Mouse (Mus musculus) embryonic facial prominence, embryonic 14.5 days (tissue): Measurements from ENCODE around the gene Uggt1. TPM values are rescaled to one million over a fixed set of nuclear protein-coding genes. Genes with fewer than 3 reads are reported as not detected.

Experiments used
- ATAC-seq: fragments of 200-750 bp; cut with Nextera tagmentation; 2 replicates; pipeline ENCODE4 v1.8.0; 2017; ENCODE audit warnings: low read depth, moderate number of reproducible peaks, moderate TSS enrichment
- DNase-seq: peaks from one replicate; pipeline ENCODE4 v3.0.0-alpha.2; 2015; ENCODE audit warnings: low spot score
- H3K27ac ChIP-seq: fragments of 300-500 bp; sonication (generic); replicated peaks from 2 replicates; pipeline ENCODE4 v1.5.1; 2014; ENCODE audit warnings: low read depth, mild to moderate bottlenecking, low read length, moderate library complexity
- H3K27me3 ChIP-seq: fragments of 300-500 bp; sonication (generic); replicated peaks from 2 replicates; pipeline ENCODE4 v1.6.1; 2014; ENCODE audit warnings: low read length; ENCODE audit not compliant: control insufficient read depth, insufficient read depth
- H3K36me3 ChIP-seq: fragments of 300-500 bp; sonication (generic); 2 replicates; pipeline ENCODE4 v1.6.1; 2014; ENCODE audit warnings: low read length, mixed read lengths; ENCODE audit not compliant: control insufficient read depth, insufficient read depth
- H3K4me1 ChIP-seq: fragments of 300-500 bp; sonication (generic); 2 replicates; pipeline ENCODE4 v1.6.1; 2014; ENCODE audit warnings: antibody characterized with exemption, low read length; ENCODE audit not compliant: control insufficient read depth, insufficient read depth
- H3K4me2 ChIP-seq: fragments of 300-500 bp; sonication (generic); 2 replicates; pipeline ENCODE4 v1.6.1; 2014; ENCODE audit warnings: low read depth, mild to moderate bottlenecking, low read length, moderate library complexity, mixed read lengths
- H3K4me3 ChIP-seq: fragments of 300-500 bp; sonication (generic); 2 replicates; pipeline ENCODE4 v1.5.1; 2014; ENCODE audit warnings: low read depth, mild to moderate bottlenecking, low read length
- H3K9ac ChIP-seq: fragments of 300-500 bp; sonication (generic); 2 replicates; pipeline ENCODE4 v1.6.1; 2014; ENCODE audit warnings: low read depth, mild to moderate bottlenecking, low read length, moderate library complexity, mixed read lengths
- H3K9me3 ChIP-seq: fragments of 300-500 bp; sonication (generic); 2 replicates; pipeline ENCODE4 v1.6.1; 2016; ENCODE audit warnings: low read length; ENCODE audit not compliant: control insufficient read depth
- WGBS: fragments of 180-500 bp; shearing (Covaris S2); extraction: QIAGEN DNeasy Blood & Tissue Kit; methylation state at CpG from one replicate; pipeline ENCODE4 v1.1.7; 2014; 5-methylcytosine and 5-hydroxymethylcytosine counted together
- polyA plus RNA-seq: library from polyadenylated mRNA; unstranded; fragments of >200 nt; fragmentation: Nextera tagmentation; extraction: Ambion mirVana; gene quantifications from 2 replicates; pipeline ENCODE4 v1.2.1, GENCODE M21; 2014

Gene Uggt1
- polyA plus RNA-seq, result 71.2 and 74.1 TPM in 2 replicates

DNA sequence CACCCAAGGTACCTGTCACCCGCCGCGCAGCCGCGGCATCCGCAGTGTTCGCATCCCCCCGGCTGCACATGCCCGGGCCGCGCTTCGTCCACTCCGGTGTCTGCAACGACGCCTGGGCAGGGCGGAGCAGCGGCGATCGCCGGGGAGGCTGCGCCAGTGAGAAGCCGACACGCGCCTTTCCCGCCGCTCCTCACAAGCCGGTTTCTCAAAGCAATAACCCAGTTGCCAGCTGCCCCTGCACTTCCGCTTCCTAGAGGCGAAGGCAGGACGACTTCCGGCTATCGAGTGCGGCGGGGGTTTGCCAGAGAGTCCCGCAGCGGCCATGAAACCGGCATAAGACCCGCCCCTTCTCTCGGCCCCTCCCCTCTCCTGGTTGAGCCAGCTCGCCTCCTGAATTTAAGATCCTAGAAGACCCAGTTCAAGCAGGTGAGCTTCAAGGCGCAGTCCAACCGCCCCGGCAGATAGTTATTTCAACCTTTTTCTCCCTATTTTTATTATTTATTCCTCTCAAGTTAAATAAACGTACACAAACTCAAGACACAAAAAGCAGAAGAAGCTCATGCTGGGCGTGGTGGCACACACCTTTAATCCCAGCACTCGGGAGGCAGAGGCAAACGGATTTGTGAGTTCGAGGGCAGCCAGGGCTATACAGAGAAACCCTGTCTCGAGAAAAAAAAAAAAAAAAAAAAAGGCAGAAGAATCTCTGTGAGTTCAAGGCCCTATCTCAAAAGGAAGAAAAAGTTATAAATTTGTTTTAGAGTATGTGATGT, at the start of gene Uggt1:
Uggt1 (minus strand) TSS at position 663 of the 770 bp plus-strand sequence.
- H3K27ac ChIP-seq, result peak within 1 kb of the TSS; percentile 79
- no peaks in the 10 kb centered on the region for H3K27me3 ChIP-seq
- ATAC-seq, result peak; percentile 98
- peak within 1 kb of the TSS; percentile 59 for H3K4me2 ChIP-seq
- H3K9me3 ChIP-seq, result no peaks in the 10 kb centered on the region
- WGBS, result 3% methylated on average over 37 of the region's 49 CpGs
- peak within 1 kb of the TSS; percentile 84 for H3K9ac ChIP-seq
- peak; percentile 98 for DNase-seq
- H3K4me1 ChIP-seq, result peaks cover 11% of the 10 kb centered on the region
- no peaks in the 10 kb centered on the region for H3K36me3 ChIP-seq
- H3K4me3 ChIP-seq, result peak within 1 kb of the TSS; percentile 77

- Histone ChIP-seq H3K9ac (no peak overlapping the region), H3K4me1 (no peaks in the 10 kb centered on the region), H3K36me3 (no peaks in the 10 kb centered on the region), H3K27me3 (peaks cover 6% of the 10 kb centered on the region; the same call in 1 of the 2 replicates), H3K4me3 (no peak overlapping the region), H3K9me3 (no peaks in the 10 kb centered on the region), H3K4me2 (no peak overlapping the region), H3K27ac (no peak overlapping the region)
- 91% methylated on average over 8 of the region's 8 CpGs for WGBS
- ATAC-seq, result no peak
- DNase-seq, result no peak
Measured at GRCm38 (mm10) chr1:36293470-36293869, 49.0 kb upstream of the Uggt1 start.

- H3K27ac ChIP-seq, result no peak overlapping the region
- DNase-seq, result no peak
- H3K9me3 ChIP-seq, result no peaks in the 10 kb centered on the region
- H3K4me3 ChIP-seq, result no peak overlapping the region
- WGBS, result 83% methylated on average over 6 of the region's 6 CpGs
- H3K27me3 ChIP-seq, result no peaks in the 10 kb centered on the region
- no peaks in the 10 kb centered on the region for H3K36me3 ChIP-seq
- H3K4me1 ChIP-seq, result no peaks in the 10 kb centered on the region
- no peak for ATAC-seq
- no peak overlapping the region for H3K9ac ChIP-seq
- no peak overlapping the region for H3K4me2 ChIP-seq
Measured at GRCm38 (mm10) chr1:36281849-36282248, 37.3 kb upstream of the Uggt1 start.

DNA sequence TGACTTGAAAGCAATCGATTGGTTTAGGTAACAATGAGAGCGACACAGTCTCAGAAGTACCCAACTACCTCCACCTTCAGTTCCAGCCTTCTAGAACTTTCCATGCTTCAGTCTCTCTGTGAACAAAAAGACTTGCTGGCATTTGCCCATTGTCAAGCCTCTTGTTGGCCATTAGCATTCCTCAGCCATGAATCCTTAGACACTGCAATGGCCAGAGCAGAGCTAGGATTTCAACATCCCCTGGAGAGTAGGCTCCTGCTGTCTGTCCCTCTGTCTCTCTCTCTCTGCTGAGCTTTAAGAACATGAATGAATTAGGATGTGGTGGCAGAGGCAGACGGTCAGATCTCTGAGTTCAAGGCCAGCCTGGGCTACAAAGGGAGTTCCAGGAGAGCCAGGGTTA, 36.4 kb upstream of the Uggt1 start:
- H3K4me3 ChIP-seq, result no peak overlapping the region
- no peaks in the 10 kb centered on the region for H3K4me1 ChIP-seq
- WGBS, result 84% methylated on average over 3 of the region's 3 CpGs
- no peaks in the 10 kb centered on the region for H3K9me3 ChIP-seq
- H3K4me2 ChIP-seq, result no peak overlapping the region
- ATAC-seq (no peak), DNase-seq (no peak)
- H3K27me3 ChIP-seq, result no peaks in the 10 kb centered on the region
- H3K36me3 ChIP-seq, result no peaks in the 10 kb centered on the region
- no peak overlapping the region for H3K9ac ChIP-seq
- no peak overlapping the region for H3K27ac ChIP-seq

DNA sequence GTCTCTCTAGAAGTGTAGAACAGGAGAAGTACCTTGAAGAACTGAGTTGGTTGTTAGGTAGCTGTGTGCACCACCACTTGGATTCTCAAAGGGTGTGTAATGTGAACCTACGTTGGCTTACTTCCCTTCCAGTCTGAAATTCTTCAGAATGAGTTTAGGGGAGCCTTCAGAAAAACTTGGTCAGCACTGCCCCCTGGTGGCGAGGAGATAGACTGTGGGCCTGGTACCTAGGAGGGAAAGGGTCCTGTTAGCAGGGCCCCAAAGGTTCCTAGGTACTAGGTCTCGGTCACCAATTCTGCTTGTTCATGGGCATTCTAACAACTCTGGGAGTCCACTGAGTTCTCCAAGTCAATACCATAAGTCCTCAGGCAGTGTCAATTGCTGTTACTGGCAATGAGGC, 34.7 kb upstream of the Uggt1 start:
- Histone ChIP-seq H3K9ac (no peak overlapping the region), H3K27me3 (no peaks in the 10 kb centered on the region), H3K4me3 (no peak overlapping the region), H3K4me1 (no peaks in the 10 kb centered on the region), H3K27ac (no peak overlapping the region), H3K4me2 (no peak overlapping the region), H3K9me3 (no peaks in the 10 kb centered on the region), H3K36me3 (no peaks in the 10 kb centered on the region)
- peak; percentile 68 for ATAC-seq
- WGBS, result 13% methylated on average over 3 of the region's 3 CpGs
- DNase-seq, result peak; percentile 86

- WGBS, result 25% methylated on average over 7 of the region's 7 CpGs
- Histone ChIP-seq H3K36me3 (no peaks in the 10 kb centered on the region), H3K9ac (no peak overlapping the region), H3K9me3 (no peaks in the 10 kb centered on the region), H3K4me1 (no peaks in the 10 kb centered on the region), H3K27me3 (no peaks in the 10 kb centered on the region), H3K4me2 (no peak overlapping the region), H3K4me3 (no peak overlapping the region), H3K27ac (no peak overlapping the region)
- ATAC-seq, result peak; percentile 9; the same call in 1 of the 2 replicates
- peak; percentile 28 for DNase-seq
Measured at GRCm38 (mm10) chr1:36277267-36278060, 32.9 kb upstream of the Uggt1 start.

DNA sequence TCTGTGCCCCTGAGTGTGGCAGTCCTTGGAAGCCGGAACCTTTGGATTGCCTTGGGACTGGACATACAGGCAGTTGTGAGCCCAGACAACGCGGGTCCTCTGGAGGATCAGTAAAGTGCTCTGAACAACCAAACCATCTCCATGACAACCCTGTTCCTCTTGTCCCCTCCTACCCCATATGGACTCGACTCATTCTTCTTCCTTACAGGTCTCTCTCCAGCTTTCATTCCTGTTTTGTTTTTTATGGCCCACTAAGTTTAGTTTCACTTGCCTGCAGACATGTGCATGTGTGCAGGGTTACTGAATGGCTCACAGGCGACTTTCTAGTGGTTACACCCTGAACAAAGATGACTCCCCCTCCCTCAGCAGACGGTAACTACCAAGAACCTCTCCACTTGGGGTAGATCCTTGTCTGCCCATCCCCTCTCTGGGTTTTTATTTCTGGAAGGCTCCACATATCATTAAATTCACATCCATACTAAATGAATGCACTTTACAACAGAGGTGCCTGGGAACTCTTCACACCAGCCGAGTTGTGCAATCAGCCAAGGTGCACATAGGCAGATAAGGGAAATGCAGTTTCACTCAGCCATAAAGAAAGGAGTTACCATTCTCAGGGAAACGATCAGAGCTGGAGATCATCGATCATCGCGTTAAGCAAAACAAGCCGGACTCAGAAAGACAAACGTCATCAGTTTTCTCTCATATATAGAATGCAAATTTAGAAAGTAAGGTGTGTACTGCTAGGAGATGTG, 31.3 kb upstream of the Uggt1 start:
- no peak overlapping the region for H3K4me3 ChIP-seq
- H3K4me1 ChIP-seq, result no peaks in the 10 kb centered on the region
- H3K36me3 ChIP-seq, result no peaks in the 10 kb centered on the region
- no peak overlapping the region for H3K27ac ChIP-seq
- WGBS, result 76% methylated on average over 13 of the region's 13 CpGs
- H3K9me3 ChIP-seq, result no peaks in the 10 kb centered on the region
- DNase-seq (no peak), ATAC-seq (no peak)
- no peak overlapping the region for H3K4me2 ChIP-seq
- no peak overlapping the region for H3K9ac ChIP-seq
- no peaks in the 10 kb centered on the region for H3K27me3 ChIP-seq

DNA sequence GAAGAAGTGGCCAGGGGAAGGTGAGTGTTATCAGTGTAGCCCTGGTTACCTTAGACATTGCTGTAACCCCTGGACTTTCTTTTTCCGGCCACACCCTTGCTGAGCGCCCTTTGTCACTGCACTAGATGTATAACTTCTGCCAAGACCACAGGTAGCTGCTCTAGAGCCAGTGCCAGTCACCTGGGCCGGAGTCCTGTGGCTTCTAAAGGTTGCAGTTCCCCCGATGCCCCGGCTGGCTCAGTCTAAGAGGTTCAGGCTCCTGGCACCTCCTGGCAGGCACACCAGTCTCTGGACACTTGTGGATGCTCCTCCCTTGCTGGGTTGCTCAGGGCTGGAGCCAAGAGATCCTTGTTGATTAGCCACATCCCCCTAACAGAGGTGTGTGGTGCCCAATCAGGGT, 29.9 kb upstream of the Uggt1 start, which contains the start of gene Neurl3:
Neurl3 (minus strand) TSS at position 225 of the 400 bp plus-strand sequence.
- H3K36me3 ChIP-seq, result no peaks in the 10 kb centered on the region
- 0 out of 2 replicates have a peak, but pooled peaks cover 1% of the 10 kb centered on the region for H3K27me3 ChIP-seq
- H3K9me3 ChIP-seq, result no peaks in the 10 kb centered on the region
- H3K4me3 ChIP-seq, result no peak within 1 kb of the TSS
- H3K4me1 ChIP-seq, result no peaks in the 10 kb centered on the region
- 84% methylated on average over 5 of the region's 5 CpGs for WGBS
- H3K27ac ChIP-seq, result no peak within 1 kb of the TSS
- no peak for ATAC-seq
- no peak within 1 kb of the TSS for H3K4me2 ChIP-seq
- H3K9ac ChIP-seq, result no peak within 1 kb of the TSS
- DNase-seq, result no peak
